Mouse (Mus musculus) lung, adult 2 months (tissue): ENCODE data around the gene Sfxn2.

ENCODE experiments used
- CTCF ChIP-seq: fragments of 200-500 bp; IDR thresholded peaks from 2 replicates; pipeline ENCODE4 v1.5.1; 2011; ENCODE audit warnings: mild to moderate bottlenecking, low read length, control low read depth; ENCODE audit not compliant: insufficient read depth
- POLR2A ChIP-seq: fragments of 200-500 bp; IDR thresholded peaks from 2 replicates; pipeline ENCODE4 v1.6.1; 2011; ENCODE audit warnings: low read depth, mild to moderate bottlenecking, control low read depth, low read length, borderline replicate concordance; ENCODE audit errors: extremely low read depth

GRCm38 (mm10) chr19:46591575-46591974 is 18.4 kb downstream of the Sfxn2 start:
- TF ChIP-seq CTCF, result no peak
- no peak for TF ChIP-seq POLR2A
